Mouse (Mus musculus): ENCODE results near the gene Prss50. TPM values are rescaled to one million over a fixed set of nuclear protein-coding genes. Genes with fewer than 3 reads are reported as not detected.

Prss50 gene
- total and polyA plus RNA-seq, 3 experiments: not detected

- Histone ChIP-seq H3K27ac (ENCODE audit: control insufficient read depth, low read depth, low read length) (no peak overlapping the region), H3K4me3 (ENCODE audit: control insufficient read depth in 1 of 2, insufficient read depth in 1 of 2, low read depth in 2 of 2, low read length in 2 of 2) (no peak overlapping the region), H3K79me2 (ENCODE audit: control insufficient read depth, insufficient read depth, low read length, poor library complexity) (no peaks in the 10 kb centered on the region), H3K27me3 (ENCODE audit: control insufficient read depth in 1 of 2, insufficient read depth in 2 of 2, low read length in 2 of 2) (no peaks in the 10 kb centered on the region), H3K36me3 (ENCODE audit: control insufficient read depth in 1 of 2, insufficient read depth in 2 of 2, low read length in 2 of 2) (no peaks in the 10 kb centered on the region), H3K9me3 (replicated peaks; ENCODE audit: insufficient read depth, low read length) (no peaks in the 10 kb centered on the region), H3K9ac (ENCODE audit: control insufficient read depth, low read depth, low read length, poor library complexity, severe bottlenecking) (no peak overlapping the region), H3K4me1 (ENCODE audit: control insufficient read depth in 1 of 2, insufficient read depth in 2 of 2, low read length in 2 of 2) (no peaks in the 10 kb centered on the region)
- TF ChIP-seq JUND (IDR thresholded peaks at IDR 0.05; ENCODE audit: low read depth, low read length): no peak
- no peak for TF ChIP-seq ZNF384 (IDR thresholded peaks at IDR 0.05; ENCODE audit: low read depth, low read length)
- no peak for TF ChIP-seq USF2 (IDR thresholded peaks at IDR 0.05; ENCODE audit: borderline replicate concordance in 1 of 2, insufficient read depth in 1 of 2, low read depth in 1 of 2, low read length in 2 of 2)
- TF ChIP-seq SIN3A (IDR thresholded peaks at IDR 0.05; ENCODE audit: low read length): no peak
- no peak for TF ChIP-seq SMC3 (IDR thresholded peaks at IDR 0.05; ENCODE audit: low read depth, low read length)
- no peak for TF ChIP-seq CHD2 (IDR thresholded peaks at IDR 0.05; ENCODE audit: low read length)
- no peak for TF ChIP-seq GATA1 (IDR thresholded peaks at IDR 0.05; ENCODE audit: low read depth, low read length)
- TF ChIP-seq ZC3H11A (IDR thresholded peaks at IDR 0.05; ENCODE audit: low read depth, low read length): no peak
- no peak for TF ChIP-seq UBTF (IDR thresholded peaks at IDR 0.05; ENCODE audit: borderline replicate concordance, insufficient read depth, low read depth, low read length)
- no peak for TF ChIP-seq ETS1 (IDR thresholded peaks at IDR 0.05; ENCODE audit: low read depth, low read length)
- no peak for DNase-seq (ENCODE audit: low read depth, low spot score)
Measured at GRCm38 (mm10) chr9:110888935-110889334, 31.2 kb downstream of the Prss50 start.

- DNase-seq (ENCODE audit: low read depth, low spot score): no peak
- H3K36me3 ChIP-seq (ENCODE audit: control insufficient read depth in 1 of 2, insufficient read depth in 2 of 2, low read length in 2 of 2): no peaks in the 10 kb centered on the region
- no peak overlapping the region for H3K9ac ChIP-seq (ENCODE audit: control insufficient read depth, low read depth, low read length, poor library complexity, severe bottlenecking)
- H3K27ac ChIP-seq (ENCODE audit: control insufficient read depth, low read depth, low read length): no peak overlapping the region
- H3K4me3 ChIP-seq (ENCODE audit: control insufficient read depth in 1 of 2, insufficient read depth in 1 of 2, low read depth in 2 of 2, low read length in 2 of 2): no peak overlapping the region
- H3K79me2 ChIP-seq (ENCODE audit: control insufficient read depth, insufficient read depth, low read length, poor library complexity): no peaks in the 10 kb centered on the region
- H3K4me1 ChIP-seq (ENCODE audit: control insufficient read depth in 1 of 2, insufficient read depth in 2 of 2, low read length in 2 of 2): no peaks in the 10 kb centered on the region
- TF ChIP-seq ETS1 (IDR thresholded peaks at IDR 0.05; ENCODE audit: low read depth, low read length): no peak
- TF ChIP-seq BHLHE40 (IDR thresholded peaks at IDR 0.05; ENCODE audit: borderline replicate concordance, low read depth, low read length): no peak
- TF ChIP-seq MXI1 (IDR thresholded peaks at IDR 0.05; ENCODE audit: low read depth, low read length): no peak
- TF ChIP-seq KAT2A (conservative IDR thresholded peaks at IDR 0.05; ENCODE audit: low read depth, low read length): no peak
- peak in 2 of 3 experiments; percentile 33 to 34; a peak in 3 of 6 replicates for TF ChIP-seq CTCF (IDR thresholded peaks at IDR 0.05 in 2 of 3, conservative IDR thresholded peaks at IDR 0.05 in 1 of 3; ENCODE audit: control insufficient read depth in 1 of 3, insufficient read depth in 1 of 3, low read depth in 2 of 3, low read length in 3 of 3, poor library complexity in 1 of 3, severe bottlenecking in 1 of 3)
- TF ChIP-seq CHD2 (IDR thresholded peaks at IDR 0.05; ENCODE audit: low read length): no peak
- TF ChIP-seq RCOR1 (IDR thresholded peaks at IDR 0.05; ENCODE audit: low read depth, low read length): no peak
- no peaks in the 10 kb centered on the region for H3K9me3 ChIP-seq (replicated peaks; ENCODE audit: insufficient read depth, low read length)
- no peaks in the 10 kb centered on the region for H3K27me3 ChIP-seq (ENCODE audit: control insufficient read depth in 1 of 2, insufficient read depth in 2 of 2, low read length in 2 of 2)
Measured at GRCm38 (mm10) chr9:110890026-110890783, 32.4 kb downstream of the Prss50 start.
